32 mouse cellular contexts compared by ENCODE assay signal in the genomic region with DNA sequence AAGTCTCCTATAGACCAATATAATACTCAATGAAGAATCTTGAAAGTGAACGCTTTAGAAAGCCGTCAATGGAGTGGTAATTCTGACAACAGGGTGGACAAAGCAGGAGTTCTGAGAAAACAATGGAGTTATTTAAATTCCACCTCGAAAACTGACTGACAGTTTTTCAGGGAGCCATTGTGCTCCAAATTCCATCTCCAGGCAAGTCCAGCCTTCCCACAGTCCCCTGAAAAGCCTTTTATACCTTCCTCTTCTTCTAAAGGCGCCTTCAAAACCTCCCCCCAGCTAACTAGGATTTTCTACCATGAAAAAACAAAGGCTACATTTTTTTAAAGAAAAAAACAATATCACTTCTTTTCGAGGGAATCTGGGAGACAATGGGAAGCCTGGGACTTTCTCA.
A peak's percentile ranks its signal among the peaks of the same experiment; 100 is the strongest.
DNase-seq lines count a peak whose midpoint lies in the region; ATAC-seq and TF ChIP-seq lines count a peak whose summit lies in the region.
"Had no signal": no experiment of that assay in that cellular context is flagged by ENCODE, and none has a peak within 500 bp of the region (broad histone marks: within the 10 kb centered on the region; RNA-seq: fewer than 3 reads in every experiment).

No protein-coding gene starts in this region.

- H3K9ac ChIP-seq in forebrain, embryonic 11.5 days (ENCODE audit: low read length) = no peak overlapping the region
- no peak overlapping the region for H3K9ac ChIP-seq in forebrain, embryonic 14.5 days (ENCODE audit: low read length)
- no peak overlapping the region for H3K9ac ChIP-seq in midbrain, postnatal 0 days (replicated peaks; ENCODE audit: low read length, poor library complexity, severe bottlenecking)
- H3K9ac ChIP-seq: embryonic facial prominence, embryonic 15.5 days; heart, embryonic 15.5 days; limb, embryonic 15.5 days; liver, embryonic 13.5 days had no signal

- H3K27me3 ChIP-seq in forebrain, embryonic 11.5 days (ENCODE audit: control insufficient read depth, insufficient read depth, low read length) = no peaks in the 10 kb centered on the region
- no peaks in the 10 kb centered on the region for H3K27me3 ChIP-seq in forebrain, embryonic 14.5 days (replicated peaks; ENCODE audit: control insufficient read depth, insufficient read depth, low read length)
- H3K27me3 ChIP-seq in midbrain, embryonic 10.5 days (ENCODE audit: low read depth, poor library complexity, severe bottlenecking) = no peaks in the 10 kb centered on the region
- H3K27me3 ChIP-seq in midbrain, postnatal 0 days (ENCODE audit: insufficient read depth, low read length) = no peaks in the 10 kb centered on the region
- no peaks in the 10 kb centered on the region for H3K27me3 ChIP-seq in embryonic facial prominence, embryonic 10.5 days (replicated peaks; ENCODE audit: low read depth, poor library complexity, severe bottlenecking)
- H3K27me3 ChIP-seq: embryonic facial prominence, embryonic 15.5 days; heart, embryonic 15.5 days; limb, embryonic 15.5 days; liver, embryonic 13.5 days; megakaryocyte, embryonic 14.5 days had no signal

- ATAC-seq in forebrain, embryonic 11.5 days (replicated peaks; ENCODE audit: low FRiP score) = 0 out of 2 replicates have a peak, but pooled peaks have one; percentile 49
- no peak for ATAC-seq in forebrain, embryonic 14.5 days
- no peak for ATAC-seq in midbrain, postnatal 0 days (ENCODE audit: low FRiP score)
- ATAC-seq: intestine, embryonic 16.5 days; lung, postnatal 0 days had no signal

- no peak for TF ChIP-seq CTCF in midbrain, postnatal 0 days (IDR thresholded peaks at IDR 0.05)

- no peak overlapping the region for H3K4me3 ChIP-seq in forebrain, embryonic 11.5 days (ENCODE audit: low read depth, low read length)
- no peak overlapping the region for H3K4me3 ChIP-seq in forebrain, embryonic 14.5 days (ENCODE audit: low read depth, low read length)
- H3K4me3 ChIP-seq in midbrain, embryonic 10.5 days = no peak overlapping the region
- H3K4me3 ChIP-seq in midbrain, postnatal 0 days (ENCODE audit: low read depth, low read length) = no peak overlapping the region
- no peak overlapping the region for H3K4me3 ChIP-seq in embryonic facial prominence, embryonic 10.5 days
- H3K4me3 ChIP-seq: embryonic facial prominence, embryonic 15.5 days; heart, embryonic 10.5 days; heart, embryonic 15.5 days; limb, embryonic 15.5 days; liver, embryonic 13.5 days; megakaryocyte, embryonic 14.5 days had no signal

- H3K36me3 ChIP-seq in forebrain, embryonic 11.5 days (ENCODE audit: control insufficient read depth, insufficient read depth, low read length) = no peaks in the 10 kb centered on the region
- H3K36me3 ChIP-seq in forebrain, embryonic 14.5 days (ENCODE audit: control insufficient read depth, insufficient read depth, low read length) = no peaks in the 10 kb centered on the region
- no peaks in the 10 kb centered on the region for H3K36me3 ChIP-seq in midbrain, embryonic 10.5 days
- H3K36me3 ChIP-seq in midbrain, postnatal 0 days (ENCODE audit: insufficient read depth, low read length) = no peaks in the 10 kb centered on the region
- H3K36me3 ChIP-seq in embryonic facial prominence, embryonic 10.5 days (replicated peaks) = no peaks in the 10 kb centered on the region
- H3K36me3 ChIP-seq: embryonic facial prominence, embryonic 15.5 days; heart, embryonic 10.5 days; heart, embryonic 15.5 days; limb, embryonic 15.5 days; liver, embryonic 13.5 days had no signal

- peaks cover 4% of the 10 kb centered on the region; the same call in 1 of the 2 replicates for H3K4me1 ChIP-seq in forebrain, embryonic 11.5 days (replicated peaks; ENCODE audit: control insufficient read depth, insufficient read depth, low read length)
- H3K4me1 ChIP-seq in forebrain, embryonic 14.5 days (ENCODE audit: control insufficient read depth, insufficient read depth, low read length) = no peaks in the 10 kb centered on the region; the same call in 1 of the 2 replicates
- peaks cover 35% of the 10 kb centered on the region for H3K4me1 ChIP-seq in midbrain, embryonic 10.5 days
- H3K4me1 ChIP-seq in midbrain, postnatal 0 days (ENCODE audit: insufficient read depth, low read length) = no peaks in the 10 kb centered on the region
- no peaks in the 10 kb centered on the region; the same call in 1 of the 2 replicates for H3K4me1 ChIP-seq in embryonic facial prominence, embryonic 10.5 days
- H3K4me1 ChIP-seq: embryonic facial prominence, embryonic 15.5 days; heart, embryonic 10.5 days; heart, embryonic 15.5 days; limb, embryonic 15.5 days; liver, embryonic 13.5 days; megakaryocyte, embryonic 14.5 days had no signal

- WGBS in forebrain, embryonic 11.5 days = 6% methylated on average over 5 of the region's 5 CpGs
- WGBS in forebrain, embryonic 14.5 days = 3% methylated on average over 5 of the region's 5 CpGs
- 15% methylated on average over 5 of the region's 5 CpGs for WGBS in midbrain, embryonic 10.5 days
- 26% methylated on average over 5 of the region's 5 CpGs for WGBS in midbrain, postnatal 0 days
- 22% methylated on average over 5 of the region's 5 CpGs for WGBS in embryonic facial prominence, embryonic 10.5 days

- H3K4me2 ChIP-seq in forebrain, embryonic 11.5 days (ENCODE audit: low read depth, low read length, severe bottlenecking) = no peak overlapping the region
- H3K4me2 ChIP-seq in forebrain, embryonic 14.5 days (ENCODE audit: low read length) = no peak overlapping the region
- H3K4me2 ChIP-seq in midbrain, postnatal 0 days (ENCODE audit: low read depth, low read length, poor library complexity, severe bottlenecking) = no peak overlapping the region
- H3K4me2 ChIP-seq: embryonic facial prominence, embryonic 15.5 days; heart, embryonic 15.5 days; limb, embryonic 15.5 days; liver, embryonic 13.5 days had no signal

- no peak for DNase-seq in forebrain, embryonic 11.5 days (ENCODE audit: low spot score)
- DNase-seq in forebrain, embryonic 14.5 days (ENCODE audit: low spot score) = no peak
- DNase-seq in midbrain, embryonic 10.5 days (ENCODE audit: low spot score) = peak; percentile 17
- no peak for DNase-seq in midbrain, postnatal 0 days (ENCODE audit: low spot score)
- DNase-seq in ZHBTc4 (ENCODE audit: low read depth, low spot score) = peak; percentile 5
- DNase-seq in embryo, embryonic 9.5 days (ENCODE audit: extremely low spot score) = peak; percentile 20
- DNase-seq in embryonic facial prominence, embryonic 10.5 days (ENCODE audit: low spot score) = no peak
- DNase-seq in layer of hippocampus, postnatal 25 days (ENCODE audit: extremely low spot score in 1 of 2, low spot score in 1 of 2) = no peak
- DNase-seq: adrenal gland, adult 8-10 months; cerebellum, adult 8-10 months; cerebellum, postnatal 25 days; gastrocnemius, postnatal 14 days; heart, postnatal 36 days; kidney, adult 8-10 months; kidney, postnatal 4 days; layer of hippocampus, postnatal 36 days; left cerebral cortex, postnatal 4 days; liver, embryonic 13.5 days; lung, adult 18-20 months; lung, postnatal 4 days; retina, postnatal 1 day; right cerebral cortex, postnatal 25 days; spleen, adult 18-20 months; thymus, postnatal 14 days had no signal

- H3K9me3 ChIP-seq in forebrain, embryonic 11.5 days (ENCODE audit: control insufficient read depth, low read length) = no peaks in the 10 kb centered on the region
- H3K9me3 ChIP-seq in forebrain, embryonic 14.5 days (replicated peaks; ENCODE audit: control insufficient read depth, low read length) = no peaks in the 10 kb centered on the region
- no peaks in the 10 kb centered on the region for H3K9me3 ChIP-seq in midbrain, embryonic 10.5 days (replicated peaks)
- H3K9me3 ChIP-seq in midbrain, postnatal 0 days (ENCODE audit: low read length) = no peaks in the 10 kb centered on the region
- H3K9me3 ChIP-seq in embryonic facial prominence, embryonic 10.5 days = no peaks in the 10 kb centered on the region
- H3K9me3 ChIP-seq: embryonic facial prominence, embryonic 15.5 days; heart, embryonic 10.5 days; heart, embryonic 15.5 days; limb, embryonic 15.5 days; liver, embryonic 13.5 days had no signal

- H3K27ac ChIP-seq in forebrain, embryonic 11.5 days (ENCODE audit: low read depth, low read length) = no peak overlapping the region
- H3K27ac ChIP-seq in forebrain, embryonic 14.5 days (ENCODE audit: low read depth, low read length) = no peak overlapping the region
- H3K27ac ChIP-seq in midbrain, embryonic 10.5 days (replicated peaks) = peak overlapping the region; percentile 81
- H3K27ac ChIP-seq in midbrain, postnatal 0 days (ENCODE audit: low read depth, low read length) = no peak overlapping the region
- no peak overlapping the region for H3K27ac ChIP-seq in embryonic facial prominence, embryonic 10.5 days (replicated peaks)
- H3K27ac ChIP-seq: embryonic facial prominence, embryonic 15.5 days; heart, embryonic 10.5 days; heart, embryonic 15.5 days; kidney, postnatal 0 days; limb, embryonic 15.5 days; liver, embryonic 13.5 days had no signal

Comparison
In these comparisons a context has a peak if more than half of its experiments do, and no peak if none do; other contexts are left out.
1. DNase-seq: peak in midbrain, embryonic 10.5 days (single experiment), ZHBTc4 (single experiment) and embryo, embryonic 9.5 days (single experiment); none in forebrain, embryonic 11.5 days (single experiment), forebrain, embryonic 14.5 days (single experiment), midbrain, postnatal 0 days (single experiment), embryonic facial prominence, embryonic 10.5 days (single experiment) and layer of hippocampus, postnatal 25 days (0 of 2).